Mouse (Mus musculus): Measurements from ENCODE around the gene Lpgat1. TPM values are rescaled to one million over a fixed set of nuclear protein-coding genes. Genes with fewer than 3 reads are reported as not detected.

Gene Lpgat1
- polyA plus RNA-seq, 1 experiment: 17.6 TPM

- 53% methylated on average over 4 of the region's 4 CpGs for WGBS
- no peak overlapping the region for H3K4me3 ChIP-seq (ENCODE audit: insufficient read depth, low read depth, low read length)
- no peaks in the 10 kb centered on the region for H3K27me3 ChIP-seq (replicated peaks; ENCODE audit: control insufficient read depth, insufficient read depth, low read length)
- DNase-seq: no peak
- no peaks in the 10 kb centered on the region for H3K36me3 ChIP-seq (ENCODE audit: control insufficient read depth, insufficient read depth, low read length)
- H3K4me1 ChIP-seq (ENCODE audit: control insufficient read depth, insufficient read depth, low read length): no peaks in the 10 kb centered on the region
- no peak for TF ChIP-seq POLR2A (IDR thresholded peaks at IDR 0.05; ENCODE audit: low read depth, low read length)
- no peak for TF ChIP-seq CTCF (conservative IDR thresholded peaks at IDR 0.05; ENCODE audit: insufficient read depth, insufficient read length, low read depth, low read length)
- no peak overlapping the region for H3K27ac ChIP-seq (ENCODE audit: insufficient read depth, low read depth, low read length)
These were observed 69.7 kb downstream of the Lpgat1 start for GRCm38 (mm10) chr1:191787379-191787778.

DNA sequence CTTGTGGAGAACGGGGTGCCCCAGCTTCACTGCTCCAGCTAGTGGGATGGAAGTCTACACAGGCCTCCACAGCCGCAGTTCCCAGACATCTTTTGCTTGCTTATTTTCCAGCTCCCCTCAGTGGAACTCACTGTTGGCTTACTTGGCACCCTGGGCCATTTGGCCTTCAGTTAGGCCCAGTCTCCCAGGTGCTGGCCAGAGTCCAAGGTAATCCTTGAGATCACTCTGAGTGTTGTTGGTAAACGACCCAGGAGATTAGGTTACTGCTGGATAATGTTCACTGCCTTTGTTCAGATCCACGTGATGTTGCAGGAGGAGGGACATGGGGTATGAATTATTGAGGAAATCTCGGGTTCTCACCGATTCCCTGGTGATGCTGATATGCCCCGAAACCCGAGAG lies 75.4 kb downstream of the Lpgat1 start:
- Histone ChIP-seq H3K4me1 (ENCODE audit: control insufficient read depth, insufficient read depth, low read length) (no peaks in the 10 kb centered on the region), H3K27ac (ENCODE audit: insufficient read depth, low read depth, low read length) (no peak overlapping the region), H3K36me3 (ENCODE audit: control insufficient read depth, insufficient read depth, low read length) (no peaks in the 10 kb centered on the region), H3K27me3 (replicated peaks; ENCODE audit: control insufficient read depth, insufficient read depth, low read length) (no peaks in the 10 kb centered on the region), H3K4me3 (ENCODE audit: insufficient read depth, low read depth, low read length) (no peak overlapping the region)
- no peak for TF ChIP-seq CTCF (conservative IDR thresholded peaks at IDR 0.05; ENCODE audit: insufficient read depth, insufficient read length, low read depth, low read length)
- TF ChIP-seq POLR2A (IDR thresholded peaks at IDR 0.05; ENCODE audit: low read depth, low read length): no peak
- peak; percentile 72 for DNase-seq
- WGBS: 52% methylated on average over 8 of the region's 8 CpGs

GRCm38 (mm10) chr1:191793888-191794532 lies 76.4 kb downstream of the Lpgat1 start:
- 61% methylated on average over 7 of the region's 7 CpGs for WGBS
- Histone ChIP-seq H3K27ac (ENCODE audit: insufficient read depth, low read depth, low read length) (no peak overlapping the region), H3K36me3 (ENCODE audit: control insufficient read depth, insufficient read depth, low read length) (no peaks in the 10 kb centered on the region), H3K4me3 (ENCODE audit: insufficient read depth, low read depth, low read length) (no peak overlapping the region), H3K4me1 (ENCODE audit: control insufficient read depth, insufficient read depth, low read length) (no peaks in the 10 kb centered on the region), H3K27me3 (replicated peaks; ENCODE audit: control insufficient read depth, insufficient read depth, low read length) (no peaks in the 10 kb centered on the region)
- TF ChIP-seq CTCF (conservative IDR thresholded peaks at IDR 0.05; ENCODE audit: insufficient read depth, insufficient read length, low read depth, low read length) (no peak), POLR2A (IDR thresholded peaks at IDR 0.05; ENCODE audit: low read depth, low read length) (no peak)
- peak; percentile 46 for DNase-seq

- 63% methylated on average over 4 of the region's 4 CpGs for WGBS
- H3K27me3 ChIP-seq (replicated peaks; ENCODE audit: control insufficient read depth, insufficient read depth, low read length): no peaks in the 10 kb centered on the region
- no peaks in the 10 kb centered on the region for H3K4me1 ChIP-seq (ENCODE audit: control insufficient read depth, insufficient read depth, low read length)
- DNase-seq: no peak
- no peak for TF ChIP-seq CTCF (conservative IDR thresholded peaks at IDR 0.05; ENCODE audit: insufficient read depth, insufficient read length, low read depth, low read length)
- no peak for TF ChIP-seq POLR2A (IDR thresholded peaks at IDR 0.05; ENCODE audit: low read depth, low read length)
- no peak overlapping the region for H3K4me3 ChIP-seq (ENCODE audit: insufficient read depth, low read depth, low read length)
- H3K27ac ChIP-seq (ENCODE audit: insufficient read depth, low read depth, low read length): no peak overlapping the region
- no peaks in the 10 kb centered on the region for H3K36me3 ChIP-seq (ENCODE audit: control insufficient read depth, insufficient read depth, low read length)
These were observed 78.7 kb downstream of the Lpgat1 start for GRCm38 (mm10) chr1:191796238-191796896.

DNA sequence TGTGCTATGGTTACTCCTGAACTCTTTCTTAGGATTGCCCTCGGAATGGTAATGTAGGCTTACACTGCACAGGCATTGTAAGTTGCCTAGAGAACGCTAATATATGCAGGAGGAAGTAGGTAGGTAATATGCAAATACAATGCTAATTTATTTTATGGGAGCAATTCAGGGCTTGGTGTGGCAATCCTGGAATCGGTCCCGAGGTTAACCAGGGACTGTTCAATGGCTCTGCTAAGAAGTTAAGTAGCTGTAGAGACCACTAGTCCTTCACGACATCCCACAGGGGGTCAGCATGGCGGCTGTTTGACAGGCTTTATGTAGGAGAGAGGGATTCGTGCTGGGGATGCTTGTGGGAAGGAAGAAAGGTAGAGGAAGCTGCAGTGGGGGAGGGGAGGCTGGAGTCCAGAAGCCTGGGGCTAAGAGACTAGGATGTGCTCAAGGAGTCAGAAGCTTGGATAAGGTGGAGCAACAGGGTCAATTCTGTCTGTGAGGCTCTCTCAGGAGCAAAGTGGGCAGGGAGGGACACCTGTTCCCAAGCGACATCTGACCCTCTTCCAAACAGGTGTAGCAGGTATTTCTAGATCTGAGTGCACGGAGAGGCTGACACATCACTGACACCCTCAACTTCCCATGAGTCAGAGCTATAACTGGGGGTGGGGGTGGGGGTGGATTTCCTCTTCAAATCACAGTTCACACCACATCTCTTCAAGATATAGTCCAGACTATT lies 84.6 kb downstream of the Lpgat1 start:
- no peaks in the 10 kb centered on the region for H3K36me3 ChIP-seq (ENCODE audit: control insufficient read depth, insufficient read depth, low read length)
- 0 out of 2 replicates have a peak, but pooled peaks cover 3% of the 10 kb centered on the region for H3K4me1 ChIP-seq (ENCODE audit: control insufficient read depth, insufficient read depth, low read length)
- WGBS: 47% methylated on average over 9 of the region's 9 CpGs
- H3K27ac ChIP-seq (ENCODE audit: insufficient read depth, low read depth, low read length): no peak overlapping the region
- DNase-seq: no peak
- no peak overlapping the region for H3K4me3 ChIP-seq (ENCODE audit: insufficient read depth, low read depth, low read length)
- TF ChIP-seq CTCF (conservative IDR thresholded peaks at IDR 0.05; ENCODE audit: insufficient read depth, insufficient read length, low read depth, low read length): no peak
- no peak for TF ChIP-seq POLR2A (IDR thresholded peaks at IDR 0.05; ENCODE audit: low read depth, low read length)
- H3K27me3 ChIP-seq (replicated peaks; ENCODE audit: control insufficient read depth, insufficient read depth, low read length): no peaks in the 10 kb centered on the region

DNA sequence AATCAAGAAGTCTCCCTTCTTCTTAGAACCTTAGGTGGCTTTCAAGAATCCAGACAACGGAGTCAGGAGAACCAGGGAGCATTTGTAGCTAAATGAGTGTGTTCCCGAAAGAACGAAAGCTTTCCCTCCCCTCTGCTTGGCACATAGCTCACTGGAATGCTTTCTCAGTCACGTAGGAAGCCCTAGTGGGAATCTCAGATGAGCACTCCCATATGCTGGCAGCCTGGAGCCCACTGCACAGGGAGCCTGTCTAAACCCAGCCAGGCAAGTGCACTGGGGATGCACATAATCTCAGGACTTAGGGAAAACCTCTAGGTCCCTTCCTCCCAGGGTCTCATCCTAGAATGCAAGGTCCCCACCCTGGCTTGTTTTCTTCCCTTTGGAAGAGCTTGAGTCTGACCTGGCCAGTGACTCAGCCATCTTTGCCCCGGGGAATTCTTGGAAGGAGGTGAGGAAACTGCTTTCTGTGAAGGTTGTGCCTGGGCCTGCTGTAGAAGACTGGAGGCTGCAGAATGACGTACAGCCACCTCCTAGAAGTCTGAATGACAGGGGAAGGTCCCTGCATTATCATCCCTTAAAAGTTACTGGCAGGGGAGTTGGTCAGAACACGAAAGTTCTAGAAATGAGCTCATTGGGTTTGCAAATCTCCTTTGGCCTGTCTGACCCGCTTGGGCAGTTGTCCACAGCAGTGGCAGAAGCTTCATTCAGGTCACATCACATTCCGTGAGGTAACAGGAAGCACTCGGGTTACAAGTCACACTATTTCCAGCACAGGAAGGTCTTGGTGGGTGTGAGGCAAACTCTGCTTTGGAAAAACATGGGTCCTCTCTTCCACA lies 85.4 kb downstream of the Lpgat1 start:
- Histone ChIP-seq H3K36me3 (ENCODE audit: control insufficient read depth, insufficient read depth, low read length) (no peaks in the 10 kb centered on the region), H3K27ac (ENCODE audit: insufficient read depth, low read depth, low read length) (no peak overlapping the region), H3K4me3 (ENCODE audit: insufficient read depth, low read depth, low read length) (no peak overlapping the region), H3K4me1 (ENCODE audit: control insufficient read depth, insufficient read depth, low read length) (0 out of 2 replicates have a peak, but pooled peaks cover 3% of the 10 kb centered on the region), H3K27me3 (replicated peaks; ENCODE audit: control insufficient read depth, insufficient read depth, low read length) (no peaks in the 10 kb centered on the region)
- DNase-seq: no peak
- no peak for TF ChIP-seq POLR2A (IDR thresholded peaks at IDR 0.05; ENCODE audit: low read depth, low read length)
- no peak for TF ChIP-seq CTCF (conservative IDR thresholded peaks at IDR 0.05; ENCODE audit: insufficient read depth, insufficient read length, low read depth, low read length)
- 49% methylated on average over 10 of the region's 10 CpGs for WGBS
